Mouse (Mus musculus): ENCODE data around the gene Rubcn.
"Not testable (repeated sequence)": the region's sequence is repeated elsewhere in the genome, so short reads cannot be mapped to it uniquely, and the experiment has no call there.

Rubcn gene

DNA sequence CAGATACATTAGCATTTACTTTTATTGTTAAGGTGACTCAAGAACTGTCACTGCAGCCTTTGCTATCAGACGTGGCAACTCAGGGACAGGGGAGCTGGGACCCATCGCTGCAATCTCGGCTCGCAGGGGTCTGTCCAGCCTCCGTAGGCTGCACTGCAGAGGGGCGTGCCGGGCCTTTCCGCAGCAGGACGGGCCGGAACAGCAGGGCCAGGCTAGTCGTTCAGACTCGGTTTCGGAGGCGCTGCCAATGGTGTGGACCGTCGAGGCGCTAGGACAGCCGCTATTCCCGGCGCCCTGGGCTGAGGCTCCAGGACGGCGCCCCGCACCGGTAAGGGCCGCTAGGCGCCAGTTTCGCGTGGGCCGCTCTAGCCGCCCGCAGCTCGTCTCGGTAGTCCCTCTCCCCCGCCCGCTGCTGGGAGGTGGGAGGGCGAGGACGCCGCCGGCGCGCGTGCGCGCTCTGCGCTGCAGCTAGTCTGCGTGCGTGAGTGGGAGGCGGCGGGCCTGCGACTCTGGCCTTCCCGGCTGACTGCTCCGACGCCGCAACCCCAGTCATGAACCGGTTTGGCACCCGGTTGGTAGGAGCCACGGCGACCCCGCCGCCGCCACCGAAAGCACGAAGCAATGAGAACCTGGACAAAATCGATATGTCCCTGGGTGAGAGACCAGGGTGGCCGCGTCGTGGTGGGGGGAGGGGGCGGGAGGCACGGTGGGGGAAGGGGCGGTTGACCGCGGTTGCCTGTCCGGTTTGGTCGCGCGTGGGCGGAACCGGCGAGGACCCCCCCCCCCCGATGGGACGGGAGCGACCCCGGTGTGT, at the start of gene Rubcn, which contains the start of gene Fyttd1:
Gene Rubcn, minus strand, starts transcription at position 424 of the 814 bp plus-strand sequence.
Gene Fyttd1, plus strand, starts transcription at position 158 of the 814 bp plus-strand sequence.
- DNase-seq, result peak; percentile 97

DNA sequence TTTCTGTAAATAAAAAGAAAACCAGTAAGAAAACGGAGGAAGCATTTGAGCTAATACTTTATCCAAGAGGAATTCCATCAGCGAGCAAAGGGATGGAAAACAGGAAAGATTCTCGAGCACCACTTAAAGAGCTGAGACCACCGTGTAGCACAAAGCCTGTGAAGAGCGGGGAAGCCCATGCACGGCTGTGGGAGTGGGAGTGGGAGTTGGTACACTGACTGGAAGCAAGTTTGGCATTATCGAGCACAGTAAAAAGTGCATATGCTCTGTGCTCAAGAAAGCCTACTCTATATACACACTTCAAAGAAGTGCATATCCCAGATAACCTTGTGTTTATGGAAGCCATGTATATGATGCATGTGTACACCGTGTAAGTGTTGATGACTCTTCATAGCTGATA, 49.5 kb upstream of the Rubcn start:
- no peak for DNase-seq

DNA sequence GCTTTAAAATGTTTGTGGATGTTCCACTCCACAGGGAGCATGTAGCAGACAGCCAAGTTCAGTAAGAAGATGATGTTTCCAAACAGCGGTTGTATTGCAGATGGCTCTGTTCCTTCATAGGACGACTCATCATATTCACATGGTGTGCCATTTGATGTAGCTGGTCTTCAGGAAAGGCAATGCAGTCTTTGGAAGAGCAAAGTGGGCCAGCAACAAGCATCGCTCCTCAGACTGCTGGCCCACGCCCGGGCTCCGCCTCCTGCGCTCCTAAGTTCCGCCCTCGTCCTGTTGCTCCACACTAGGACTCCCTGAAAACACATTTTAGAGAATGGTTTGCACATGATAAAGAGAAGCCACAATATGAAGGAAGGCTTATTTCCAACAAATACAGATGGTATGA, 49.1 kb upstream of the Rubcn start:
- DNase-seq, result not testable (repeated sequence)

DNA sequence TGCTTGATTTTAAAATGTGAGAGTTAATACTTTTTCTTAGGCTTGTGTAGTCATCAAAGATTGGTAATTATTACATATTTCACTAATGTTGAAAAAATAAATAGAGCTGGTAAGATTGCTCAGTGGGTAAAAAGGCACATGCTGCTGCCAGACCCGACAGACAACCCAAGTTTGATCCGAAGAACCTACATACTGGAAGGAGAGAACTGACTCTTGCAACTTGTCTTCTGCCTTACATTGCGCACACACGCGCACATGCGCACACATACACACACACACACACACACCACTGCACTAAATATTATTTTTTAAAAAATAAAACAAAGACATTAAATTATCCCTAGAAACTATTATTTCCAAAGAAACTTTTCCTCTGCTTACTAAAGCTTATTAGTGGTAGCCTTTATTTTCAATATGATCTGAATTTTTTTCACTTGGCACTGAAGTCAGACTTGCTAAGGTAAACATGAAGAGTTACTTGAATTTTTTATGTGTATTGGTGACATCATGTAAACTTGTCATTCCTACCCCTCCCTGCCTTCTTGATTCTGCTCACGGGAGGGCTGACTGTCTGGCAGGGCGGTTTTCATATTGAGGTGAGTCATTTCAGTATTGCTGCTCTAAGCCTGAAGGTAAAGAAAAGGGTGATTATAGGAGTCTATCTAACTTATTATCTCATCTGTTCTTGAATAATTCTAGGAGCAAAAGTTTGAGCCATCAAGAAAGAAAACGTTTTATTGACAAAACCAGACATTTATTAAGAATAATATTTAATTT, 37.9 kb upstream of the Rubcn start:
- DNase-seq, result no peak

DNA sequence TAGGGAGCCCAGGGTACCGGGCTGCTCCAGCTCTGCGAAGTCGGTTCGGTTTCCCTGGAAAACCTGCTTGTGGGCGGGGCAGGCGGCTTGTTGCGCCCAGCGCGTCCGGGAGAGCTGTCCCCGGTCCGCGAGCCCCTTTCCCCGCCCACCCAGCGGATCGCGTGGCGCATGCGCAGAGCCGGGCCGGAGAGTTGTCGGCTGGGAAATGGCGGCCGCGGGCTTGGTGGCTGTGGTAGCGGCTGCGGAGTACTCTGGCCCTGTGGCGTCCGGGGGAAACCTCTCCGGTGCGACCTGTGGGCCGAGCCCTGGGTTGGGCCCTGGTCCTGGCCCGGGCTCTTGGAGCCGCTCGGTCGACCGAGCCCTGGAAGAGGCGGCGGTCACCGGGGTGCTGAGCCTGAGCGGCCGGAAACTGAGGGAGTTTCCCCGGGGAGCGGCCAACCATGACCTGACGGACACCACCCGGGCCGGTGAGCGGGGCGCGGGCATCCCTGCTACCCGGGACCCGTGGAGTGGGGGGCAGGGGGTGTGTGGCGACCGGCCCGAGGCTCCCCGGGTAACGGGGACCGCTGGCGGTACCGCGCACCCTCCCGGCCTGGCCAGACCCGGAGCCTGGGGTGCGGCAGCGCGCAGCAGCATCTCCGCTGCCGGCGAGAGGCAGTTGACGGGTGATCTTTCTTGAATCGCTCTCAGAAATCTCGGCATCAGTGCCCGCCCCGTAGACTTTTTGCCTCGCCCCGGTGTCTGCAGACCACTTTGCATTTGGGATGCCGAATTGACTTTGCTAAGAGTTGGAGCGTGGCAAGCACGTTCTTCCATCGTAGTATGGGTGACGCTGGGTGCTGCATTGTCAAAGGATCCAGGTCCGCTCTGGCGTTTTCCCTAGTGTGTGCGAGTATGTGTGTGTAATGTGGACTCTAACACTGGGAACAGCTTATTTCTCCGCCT, 36.6 kb upstream of the Rubcn start, which contains the start of gene Lrch3:
Gene Lrch3, plus strand, starts transcription at position 164 of the 945 bp plus-strand sequence.
- peak; percentile 94 for DNase-seq

DNA sequence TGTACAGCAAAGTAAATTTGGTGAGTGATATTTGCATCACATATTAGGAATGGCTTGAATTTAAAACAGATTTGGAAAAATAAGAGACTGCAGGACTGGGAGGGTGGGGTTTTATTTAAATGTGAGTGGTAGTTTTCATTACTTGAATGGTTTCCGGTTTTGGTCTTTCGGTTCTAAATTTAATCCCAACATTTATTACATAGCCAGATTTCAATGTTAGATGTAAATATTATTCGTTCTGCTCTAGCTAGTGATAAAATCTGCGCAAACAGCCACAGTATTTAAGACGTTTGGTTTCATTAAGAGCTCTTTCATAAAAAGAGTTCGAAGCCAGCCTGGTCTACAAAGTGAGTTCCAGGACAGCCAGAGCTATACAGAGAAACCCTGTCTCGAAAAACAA, 35.6 kb upstream of the Rubcn start:
- DNase-seq, result no peak

DNA sequence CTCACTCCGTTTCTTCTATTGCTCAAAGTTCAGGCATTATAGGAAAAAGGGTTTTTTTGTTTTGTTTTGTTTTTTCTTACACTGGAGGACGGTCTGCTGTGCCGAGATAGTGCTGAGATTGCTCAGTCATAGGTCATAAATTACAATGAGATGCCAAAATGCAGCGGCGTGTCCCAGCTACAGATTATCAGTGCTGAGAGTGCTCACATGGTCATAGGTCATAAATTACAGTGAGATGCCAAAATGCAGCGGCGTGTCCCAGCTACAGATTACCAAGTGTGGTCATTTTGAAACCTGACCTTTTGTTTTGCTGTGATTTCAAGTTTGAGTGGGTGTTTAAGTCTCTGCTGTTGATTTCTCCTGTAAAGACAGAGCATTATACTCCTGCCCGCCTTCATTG, 29.2 kb upstream of the Rubcn start:
- no peak for DNase-seq

DNA sequence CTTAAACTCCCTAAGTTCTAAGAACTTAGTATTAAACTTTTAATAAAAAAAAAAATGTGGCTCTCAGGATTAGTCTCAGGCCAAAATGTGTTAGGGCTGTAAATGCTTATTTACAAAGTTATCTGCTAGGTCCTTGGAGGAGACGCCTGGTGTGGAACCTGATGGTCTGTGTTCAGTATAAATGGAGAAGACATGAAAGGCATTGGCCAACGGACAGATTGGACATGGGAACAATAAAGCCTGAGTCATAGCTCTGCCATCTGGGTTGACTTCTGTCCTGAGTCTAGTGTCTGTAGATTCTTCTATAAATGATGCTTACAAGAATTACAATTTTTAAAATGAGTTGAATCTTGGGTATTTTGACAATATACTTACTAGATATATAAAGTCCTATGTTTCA, 28.6 kb upstream of the Rubcn start:
- no peak for DNase-seq

DNA sequence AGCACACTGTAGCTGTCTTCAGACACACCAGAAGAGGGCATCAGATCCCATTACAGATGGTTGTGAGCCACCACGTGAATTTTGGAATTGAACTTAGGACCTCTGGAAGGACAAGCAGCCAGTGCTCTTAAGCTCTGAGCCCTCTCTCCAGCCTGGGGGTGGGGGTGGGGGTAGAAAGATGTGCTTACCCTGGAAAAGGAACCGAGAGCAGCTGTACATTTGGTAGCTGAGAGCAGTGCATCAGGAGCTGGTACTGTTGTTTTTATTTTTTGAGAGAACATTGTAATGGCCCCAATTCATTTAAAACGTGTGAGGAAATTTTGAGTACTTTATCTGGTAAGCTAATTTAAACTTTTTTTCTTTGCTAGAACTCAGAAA, 24.5 kb upstream of the Rubcn start:
- no peak for DNase-seq

DNA sequence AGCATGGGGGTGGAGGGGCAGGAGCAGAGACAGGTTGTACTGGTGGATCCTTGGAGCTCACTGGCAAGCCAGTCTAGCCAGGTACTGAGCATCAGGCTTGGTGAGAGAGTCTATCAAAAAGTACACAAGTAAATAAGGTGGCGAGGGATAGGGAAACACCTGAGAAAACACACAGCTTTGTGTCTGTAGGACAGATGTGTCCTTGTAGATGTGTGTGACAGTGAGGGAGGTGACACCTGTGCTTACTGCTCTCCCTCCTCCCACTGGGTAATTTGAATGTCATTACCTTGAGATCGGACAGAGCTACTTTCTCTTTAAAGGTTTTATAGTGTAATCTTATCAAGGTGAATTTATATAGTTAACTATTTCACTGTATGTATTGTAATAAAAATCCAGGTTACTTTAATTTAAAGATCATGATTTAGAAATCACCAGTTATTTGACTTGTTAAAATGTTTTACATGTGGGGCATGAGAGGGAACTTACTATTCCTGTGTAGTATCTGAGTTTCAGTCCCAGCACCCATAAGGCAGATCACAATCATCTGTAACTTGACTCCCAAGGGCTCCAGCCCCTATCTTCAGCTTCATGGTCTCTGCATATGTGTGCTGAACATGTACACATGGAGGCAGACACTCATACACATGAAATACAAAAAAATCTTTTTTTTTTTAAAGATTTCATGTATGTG, 23.9 kb upstream of the Rubcn start:
- no peak for DNase-seq

DNA sequence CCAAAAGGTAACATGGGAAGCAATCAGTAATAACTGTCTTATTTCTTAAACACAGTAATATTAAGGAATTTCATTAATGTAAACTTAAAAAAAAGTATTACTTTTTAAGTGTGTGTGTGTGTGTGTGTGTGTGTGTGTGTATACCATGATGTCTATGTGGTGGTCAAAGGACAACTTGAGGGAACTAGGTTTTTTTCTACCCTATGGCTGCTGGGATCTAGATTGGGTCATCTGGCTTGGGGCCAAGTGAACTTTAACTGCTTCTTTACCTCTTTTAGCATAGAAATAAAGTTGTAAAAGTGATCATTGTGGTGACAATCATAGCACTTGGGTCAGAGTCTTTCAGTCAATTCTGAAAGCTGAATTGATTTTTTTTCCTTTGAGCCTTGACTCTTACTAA, 18.6 kb upstream of the Rubcn start:
- DNase-seq, result no peak

DNA sequence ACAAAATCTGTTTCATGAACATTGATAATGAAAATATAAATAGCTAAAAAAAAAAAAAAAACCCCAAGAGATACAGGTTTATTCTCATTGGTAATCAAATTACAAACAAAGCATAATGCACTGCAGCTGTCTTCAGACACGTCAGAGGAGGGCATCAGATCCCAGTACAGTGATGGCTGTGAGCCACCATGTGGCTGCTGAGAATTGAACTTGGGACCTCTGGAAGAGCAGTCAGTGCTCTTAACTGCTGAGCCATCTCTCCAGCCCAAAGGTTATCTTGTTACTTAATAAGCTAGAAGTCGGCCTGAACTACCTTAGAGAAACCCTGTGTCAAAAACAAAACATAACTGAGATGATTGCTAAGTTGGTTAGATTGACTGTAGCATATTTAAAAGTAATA, 12.3 kb upstream of the Rubcn start:
- DNase-seq, result no peak

DNA sequence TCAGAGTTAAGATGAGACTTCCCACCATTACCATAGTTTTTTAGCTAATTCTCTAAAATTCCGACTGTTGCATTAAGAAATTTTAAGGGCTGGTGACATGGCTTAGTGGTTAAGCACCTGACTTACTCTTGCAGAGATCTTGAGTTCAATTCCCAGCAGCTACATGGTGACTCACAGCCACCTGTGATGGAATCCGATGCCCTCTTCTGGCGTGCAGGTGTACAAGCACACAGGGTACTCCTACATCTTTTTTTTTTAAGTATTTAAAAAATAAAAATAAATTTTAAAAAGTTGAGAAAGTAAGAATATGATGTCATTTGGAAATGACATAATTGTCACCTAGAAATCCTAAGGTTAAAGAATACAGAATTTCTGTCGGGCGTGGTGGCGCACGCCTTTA, 10.4 kb upstream of the Rubcn start:
- no peak for DNase-seq

DNA sequence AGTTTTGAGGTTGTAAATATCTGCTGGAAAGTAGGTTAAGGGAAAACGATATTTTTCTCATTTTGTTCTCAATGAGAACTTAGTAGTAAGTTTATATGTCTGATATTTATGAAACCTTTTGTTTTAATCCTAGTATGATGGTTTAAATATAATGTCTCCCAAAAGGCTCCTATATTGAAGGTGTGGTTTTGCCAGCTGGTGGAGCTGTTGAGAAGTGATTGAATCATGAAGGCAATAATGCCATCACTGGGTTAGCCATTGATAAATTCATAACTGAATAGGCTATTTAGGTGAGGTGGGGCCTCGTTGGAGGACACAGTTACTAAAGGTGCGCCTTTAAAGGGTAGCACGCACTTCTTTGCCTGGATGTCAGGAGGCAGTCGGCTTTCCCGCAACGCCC, 4.0 kb upstream of the Rubcn start:
- DNase-seq, result no peak

DNA sequence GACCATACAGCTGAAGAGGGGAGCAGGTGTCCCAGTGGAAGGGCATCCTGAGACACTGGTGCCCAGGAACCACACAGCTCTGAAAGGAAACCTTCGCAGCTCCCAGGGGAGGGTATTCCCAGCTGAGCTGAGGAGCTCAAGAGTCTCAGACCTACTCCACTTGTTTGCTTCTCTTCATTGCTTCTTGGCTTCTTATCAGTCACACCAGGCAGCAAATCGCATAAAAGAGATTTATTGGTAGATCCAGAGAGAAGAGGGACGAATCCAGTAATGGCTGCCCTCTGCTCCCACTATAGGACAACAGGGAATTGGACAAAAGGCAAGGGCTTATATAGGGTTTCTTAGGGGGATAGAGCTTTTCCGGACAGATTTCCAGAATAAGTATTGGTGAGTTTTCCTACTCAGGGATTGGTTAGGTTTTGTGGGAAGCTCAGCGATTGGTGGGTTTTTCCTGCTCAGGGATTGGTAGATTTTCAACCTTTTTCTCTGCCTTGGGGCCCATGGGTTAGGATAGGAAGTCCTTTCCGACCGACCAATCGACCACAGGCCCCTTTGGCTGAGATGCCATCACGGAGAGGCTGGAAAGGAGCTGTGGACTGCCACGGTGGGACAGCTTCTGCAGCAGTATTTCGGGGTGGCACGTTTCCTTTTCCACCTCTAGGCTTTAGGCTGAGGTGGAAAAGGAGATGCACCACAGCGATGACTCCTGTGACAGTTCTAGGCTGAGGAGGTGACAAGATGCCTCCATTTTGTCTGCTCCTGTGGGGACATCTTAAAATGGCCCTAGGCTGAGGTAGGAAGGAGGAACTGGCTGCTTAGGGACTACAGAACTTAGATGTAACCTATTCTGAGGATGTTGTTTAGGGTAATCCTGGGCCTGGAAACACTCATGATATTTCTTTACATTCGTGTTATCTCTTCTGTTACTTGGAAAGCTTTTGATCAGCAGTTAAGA, 1.7 kb upstream of the Rubcn start:
- DNase-seq, result no peak

DNA sequence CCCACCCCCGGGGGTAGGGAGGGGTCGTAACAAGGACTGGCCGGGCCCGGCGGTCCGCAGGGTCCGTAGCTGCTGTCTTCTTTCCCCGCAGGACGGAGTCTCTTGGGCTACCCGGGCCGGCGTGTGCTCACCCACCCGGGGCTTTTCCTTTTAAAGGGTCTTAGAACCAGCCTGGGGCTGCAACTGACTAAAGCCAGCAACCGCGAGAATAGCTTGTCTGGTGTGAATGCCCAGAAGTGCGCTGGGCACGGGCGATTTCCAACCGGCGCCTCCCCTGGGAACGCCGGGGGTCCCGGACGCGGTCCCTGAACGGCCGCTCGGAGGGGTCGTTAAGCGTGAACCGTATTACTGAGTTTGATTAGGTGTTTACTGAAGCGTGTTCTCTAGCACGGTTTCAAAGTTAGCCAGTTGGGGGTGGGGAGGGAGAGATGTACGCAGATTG, 612 bp upstream of the Rubcn start:
- DNase-seq, result peak; percentile 54

DNA sequence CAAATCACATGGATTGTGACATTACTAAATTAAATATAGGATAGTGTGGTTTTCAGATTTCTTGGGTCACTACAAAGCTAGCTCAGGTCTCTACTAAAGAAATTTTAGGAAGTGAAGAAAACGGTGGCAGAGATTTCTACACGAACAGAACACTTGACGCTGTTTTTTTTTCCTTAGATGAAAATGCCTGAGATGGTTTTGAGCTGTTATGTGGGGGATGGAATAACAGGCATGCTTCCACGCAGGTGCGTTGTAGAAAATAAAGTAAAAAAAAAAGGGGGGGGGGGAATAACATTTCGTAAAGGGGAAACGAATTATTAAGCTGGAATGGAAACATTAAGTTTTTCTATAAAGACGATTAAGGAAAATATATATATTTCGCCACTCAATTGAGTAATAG, 735 bp downstream of the Rubcn start:
- DNase-seq, result no peak

DNA sequence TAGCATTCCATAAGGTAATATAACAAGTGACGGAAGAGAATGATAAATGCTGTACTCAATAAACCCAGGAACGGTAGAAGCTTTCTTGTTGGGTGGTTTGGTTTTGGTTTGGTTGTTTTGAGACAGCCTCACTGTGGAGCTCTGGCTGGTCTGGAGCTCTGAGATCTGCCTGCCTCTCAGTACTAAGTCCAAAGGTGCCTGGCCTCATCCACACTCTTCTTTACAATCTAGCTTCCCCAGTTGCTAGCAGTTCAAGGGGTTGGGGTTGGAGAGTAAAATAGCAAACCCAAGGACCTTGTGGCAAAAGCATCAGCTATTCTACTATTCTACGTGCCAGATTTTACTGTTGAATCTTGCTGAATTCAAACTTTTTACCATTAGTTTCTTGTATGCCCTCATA, 1.7 kb downstream of the Rubcn start:
- no peak for DNase-seq

DNA sequence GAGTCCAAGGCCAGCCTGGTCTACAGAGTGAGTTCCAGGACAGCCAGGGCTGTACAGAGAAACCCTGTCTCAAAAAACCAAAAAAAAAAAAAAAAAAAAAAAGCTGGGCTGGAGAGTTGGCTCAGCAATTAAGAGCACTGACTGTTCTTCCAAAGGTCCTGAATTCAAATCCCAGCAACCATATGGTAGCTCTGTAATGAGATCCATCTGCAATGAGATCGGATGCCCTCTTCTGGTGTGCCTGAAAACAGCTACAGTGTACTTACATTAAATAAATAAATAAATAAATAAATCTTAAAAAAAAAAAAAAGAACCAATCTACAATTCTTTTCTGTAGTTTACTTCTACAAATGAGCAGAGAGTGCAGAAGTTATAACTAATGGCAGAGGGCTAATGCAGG, 2.3 kb downstream of the Rubcn start:
- DNase-seq, result not testable (repeated sequence)

DNA sequence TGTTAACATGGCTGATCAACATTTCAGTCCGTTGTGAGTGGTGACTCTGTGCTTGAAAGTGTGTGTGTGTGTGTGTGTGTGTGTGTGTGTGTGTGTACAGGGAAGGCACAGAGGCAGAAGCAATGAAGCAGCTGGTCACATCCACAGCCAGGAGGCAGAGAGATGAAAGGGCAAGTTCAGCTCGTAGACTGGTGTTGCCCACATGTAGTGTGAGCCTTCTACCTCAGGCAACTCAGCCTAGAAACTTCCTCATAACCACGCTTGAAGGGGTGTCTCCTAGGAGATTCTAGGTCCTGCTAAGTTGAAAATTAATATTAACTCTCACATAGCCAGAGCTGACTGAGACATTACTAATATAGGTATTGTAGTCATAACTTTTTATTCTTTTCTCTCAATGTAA, 4.2 kb downstream of the Rubcn start:
- no peak for DNase-seq

DNA sequence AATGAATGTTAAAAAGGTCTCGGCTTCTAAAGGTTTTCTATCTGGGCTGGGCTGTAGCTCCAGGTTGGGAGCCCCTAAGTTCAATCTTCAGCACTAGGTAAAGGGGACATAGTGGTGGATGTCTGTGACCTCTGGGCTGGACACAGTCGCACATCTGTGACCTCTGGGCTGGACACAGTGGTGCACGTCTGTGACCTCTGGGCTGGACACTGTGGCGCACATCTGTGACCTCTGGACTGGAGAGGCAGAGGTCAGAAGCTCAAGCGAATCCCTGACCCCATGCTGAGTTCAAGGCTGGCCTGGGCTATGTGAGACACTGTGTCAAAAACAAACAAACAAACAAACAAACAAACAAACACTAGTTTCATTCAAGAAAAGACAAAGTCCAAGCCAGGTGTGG, 7.3 kb downstream of the Rubcn start:
- DNase-seq, result peak; percentile 31
